Mouse (Mus musculus): Measurements from ENCODE around the gene Tbk1.

GRCm38 (mm10) chr10:121558231-121558630 lies 28.4 kb downstream of the Tbk1 start:
- no peak for TF ChIP-seq POLR2A (IDR thresholded peaks at IDR 0.05; ENCODE audit: borderline replicate concordance, low read depth, low read length)
- TF ChIP-seq CTCF (IDR thresholded peaks at IDR 0.05; ENCODE audit: low read depth, low read length) = no peak

Measured in bone marrow macrophage, adult 2 months (primary cell).